Mouse (Mus musculus): ENCODE measurements at regions not wholly inside any gene's neighbourhood (a gene's known extent, or its start where the extent isn't known, plus 50 kb on each side); places are given as distances from the start of the nearest gene placed in this dataset.

- Histone ChIP-seq H3K27me3 (ENCODE audit: insufficient read depth, low read length) (no peaks in the 10 kb centered on the region), H3K36me3 (ENCODE audit: insufficient read depth, low read length) (no peaks in the 10 kb centered on the region), H3K4me2 (ENCODE audit: low read length) (no peak overlapping the region), H3K4me1 (replicated peaks; ENCODE audit: insufficient read depth, low read length) (no peaks in the 10 kb centered on the region), H3K4me3 (replicated peaks; ENCODE audit: low read depth, low read length) (no peak overlapping the region), H3K27ac (no peak overlapping the region), H3K9ac (ENCODE audit: low read depth, low read length) (no peak overlapping the region), H3K9me3 (replicated peaks; ENCODE audit: low read length) (no peaks in the 10 kb centered on the region)
- no peak for TF ChIP-seq CTCF (IDR thresholded peaks at IDR 0.05; ENCODE audit: low read depth)
- ATAC-seq (replicated peaks; ENCODE audit: low FRiP score, low read depth) (no peak), DNase-seq (ENCODE audit: low spot score) (no peak)
- WGBS, result 90% methylated on average over 4 of the region's 4 CpGs
Measured at GRCm38 (mm10) chr2:117965758-117966157, 145.9 kb upstream of the Thbs1 start.

- no peak overlapping the region for H3K4me2 ChIP-seq (ENCODE audit: low read length)
- no peaks in the 10 kb centered on the region for H3K9me3 ChIP-seq (replicated peaks; ENCODE audit: low read length)
- WGBS, result 95% methylated on average over 1 of the region's 1 CpGs
- no peaks in the 10 kb centered on the region for H3K36me3 ChIP-seq (ENCODE audit: insufficient read depth, low read length)
- H3K27me3 ChIP-seq (ENCODE audit: insufficient read depth, low read length), result no peaks in the 10 kb centered on the region
- no peak for ATAC-seq (replicated peaks; ENCODE audit: low FRiP score, low read depth)
- H3K9ac ChIP-seq (ENCODE audit: low read depth, low read length), result no peak overlapping the region
- no peak for TF ChIP-seq CTCF (IDR thresholded peaks at IDR 0.05; ENCODE audit: low read depth)
- no peak overlapping the region for H3K27ac ChIP-seq
- no peak overlapping the region for H3K4me3 ChIP-seq (replicated peaks; ENCODE audit: low read depth, low read length)
- DNase-seq (ENCODE audit: low spot score), result no peak
- H3K4me1 ChIP-seq (replicated peaks; ENCODE audit: insufficient read depth, low read length), result no peaks in the 10 kb centered on the region
Measured at GRCm38 (mm10) chr2:117968731-117969130, 142.9 kb upstream of the Thbs1 start.

DNA sequence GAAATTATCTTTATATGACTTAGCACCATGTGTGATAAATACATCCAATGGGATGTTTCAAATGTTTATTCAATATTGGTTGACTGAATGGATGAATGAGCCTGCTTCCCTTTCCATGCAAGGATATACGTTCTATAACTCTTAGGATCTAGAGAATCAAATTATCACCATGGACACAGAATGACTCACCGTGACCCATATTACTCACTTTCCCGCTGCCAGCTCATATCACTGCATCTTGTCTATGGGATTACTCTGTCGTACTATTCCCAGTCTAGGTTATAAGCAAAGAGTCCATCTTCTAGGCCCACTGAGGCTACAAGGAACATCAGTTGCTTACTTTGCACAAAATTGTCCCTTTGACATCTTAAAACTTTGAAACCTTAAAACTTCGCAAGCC, 141.0 kb upstream of the Thbs1 start:
- no peak for TF ChIP-seq CTCF (IDR thresholded peaks at IDR 0.05; ENCODE audit: low read depth)
- Histone ChIP-seq H3K27me3 (ENCODE audit: insufficient read depth, low read length) (no peaks in the 10 kb centered on the region), H3K27ac (no peak overlapping the region), H3K9ac (ENCODE audit: low read depth, low read length) (no peak overlapping the region), H3K4me2 (ENCODE audit: low read length) (no peak overlapping the region), H3K36me3 (ENCODE audit: insufficient read depth, low read length) (no peaks in the 10 kb centered on the region), H3K9me3 (replicated peaks; ENCODE audit: low read length) (no peaks in the 10 kb centered on the region), H3K4me1 (replicated peaks; ENCODE audit: insufficient read depth, low read length) (no peaks in the 10 kb centered on the region), H3K4me3 (replicated peaks; ENCODE audit: low read depth, low read length) (no peak overlapping the region)
- DNase-seq (ENCODE audit: low spot score) (no peak), ATAC-seq (replicated peaks; ENCODE audit: low FRiP score, low read depth) (no peak)
- WGBS, result 84% methylated on average over 5 of the region's 5 CpGs

DNA sequence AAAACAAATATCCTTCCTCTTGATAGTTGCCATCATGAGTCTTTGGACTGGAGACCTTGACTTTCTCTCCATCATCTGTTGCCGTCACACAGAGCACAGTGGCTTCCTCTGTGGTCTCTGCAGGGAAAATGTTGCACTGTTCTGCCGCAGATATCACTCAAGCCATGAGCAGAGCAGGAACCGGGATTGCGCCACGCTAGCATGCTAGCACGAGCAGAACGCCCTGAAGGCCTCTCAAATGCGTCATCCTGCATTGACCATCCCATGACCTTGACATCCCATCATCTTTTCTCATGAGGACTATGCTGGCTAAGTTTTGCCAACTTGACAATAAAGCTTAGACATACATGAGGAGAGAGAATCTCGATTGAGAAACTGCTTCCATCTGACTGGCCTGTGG, 134.6 kb upstream of the Thbs1 start:
- Histone ChIP-seq H3K36me3 (ENCODE audit: insufficient read depth, low read length) (no peaks in the 10 kb centered on the region), H3K4me1 (replicated peaks; ENCODE audit: insufficient read depth, low read length) (no peaks in the 10 kb centered on the region), H3K4me2 (ENCODE audit: low read length) (no peak overlapping the region), H3K27ac (no peak overlapping the region), H3K27me3 (ENCODE audit: insufficient read depth, low read length) (no peaks in the 10 kb centered on the region), H3K9me3 (replicated peaks; ENCODE audit: low read length) (no peaks in the 10 kb centered on the region), H3K9ac (ENCODE audit: low read depth, low read length) (no peak overlapping the region), H3K4me3 (replicated peaks; ENCODE audit: low read depth, low read length) (no peak overlapping the region)
- WGBS, result 91% methylated on average over 9 of the region's 9 CpGs
- no peak for DNase-seq (ENCODE audit: low spot score)
- no peak for ATAC-seq (replicated peaks; ENCODE audit: low FRiP score, low read depth)
- no peak for TF ChIP-seq CTCF (IDR thresholded peaks at IDR 0.05; ENCODE audit: low read depth)

- Histone ChIP-seq H3K27ac (no peak overlapping the region), H3K9me3 (replicated peaks; ENCODE audit: low read length) (no peaks in the 10 kb centered on the region), H3K27me3 (ENCODE audit: insufficient read depth, low read length) (no peaks in the 10 kb centered on the region), H3K36me3 (ENCODE audit: insufficient read depth, low read length) (no peaks in the 10 kb centered on the region), H3K9ac (ENCODE audit: low read depth, low read length) (no peak overlapping the region), H3K4me1 (replicated peaks; ENCODE audit: insufficient read depth, low read length) (no peaks in the 10 kb centered on the region), H3K4me3 (replicated peaks; ENCODE audit: low read depth, low read length) (no peak overlapping the region), H3K4me2 (ENCODE audit: low read length) (no peak overlapping the region)
- DNase-seq (ENCODE audit: low spot score) (no peak), ATAC-seq (replicated peaks; ENCODE audit: low FRiP score, low read depth) (no peak)
- WGBS, result 86% methylated on average over 2 of the region's 2 CpGs
- no peak for TF ChIP-seq CTCF (IDR thresholded peaks at IDR 0.05; ENCODE audit: low read depth)
Measured at GRCm38 (mm10) chr2:117980856-117981255, 130.8 kb upstream of the Thbs1 start.

- no peak for TF ChIP-seq CTCF (IDR thresholded peaks at IDR 0.05; ENCODE audit: low read depth)
- 93% methylated on average over 5 of the region's 5 CpGs for WGBS
Measured at GRCm38 (mm10) chr2:117984569-117984968, 127.1 kb upstream of the Thbs1 start.

GRCm38 (mm10) chr2:117987426-117988215, 124.1 kb upstream of the Thbs1 start:
- ATAC-seq (replicated peaks; ENCODE audit: low FRiP score, low read depth) (no peak), DNase-seq (ENCODE audit: low spot score) (no peak)
- Histone ChIP-seq H3K9ac (ENCODE audit: low read depth, low read length) (no peak overlapping the region), H3K4me3 (replicated peaks; ENCODE audit: low read depth, low read length) (no peak overlapping the region), H3K9me3 (replicated peaks; ENCODE audit: low read length) (no peaks in the 10 kb centered on the region), H3K4me2 (ENCODE audit: low read length) (no peak overlapping the region), H3K36me3 (ENCODE audit: insufficient read depth, low read length) (no peaks in the 10 kb centered on the region), H3K27me3 (ENCODE audit: insufficient read depth, low read length) (no peaks in the 10 kb centered on the region), H3K4me1 (replicated peaks; ENCODE audit: insufficient read depth, low read length) (no peaks in the 10 kb centered on the region), H3K27ac (no peak overlapping the region)
- 84% methylated on average over 10 of the region's 10 CpGs for WGBS
- no peak for TF ChIP-seq CTCF (IDR thresholded peaks at IDR 0.05; ENCODE audit: low read depth)

More at GRCm38 (mm10) chr2:117984569-117984968, 127.1 kb upstream of the Thbs1 start:
- Histone ChIP-seq H3K36me3 (ENCODE audit: insufficient read depth, low read length) (no peaks in the 10 kb centered on the region), H3K9ac (ENCODE audit: low read depth, low read length) (no peak overlapping the region), H3K4me1 (replicated peaks; ENCODE audit: insufficient read depth, low read length) (no peaks in the 10 kb centered on the region), H3K27me3 (ENCODE audit: insufficient read depth, low read length) (no peaks in the 10 kb centered on the region), H3K4me3 (replicated peaks; ENCODE audit: low read depth, low read length) (no peak overlapping the region), H3K27ac (no peak overlapping the region), H3K4me2 (ENCODE audit: low read length) (no peak overlapping the region), H3K9me3 (replicated peaks; ENCODE audit: low read length) (no peaks in the 10 kb centered on the region)
- ATAC-seq (replicated peaks; ENCODE audit: low FRiP score, low read depth), result no peak
- DNase-seq (ENCODE audit: low spot score), result no peak

Data from kidney, postnatal 0 days (tissue).